Mouse (Mus musculus) testis, adult 2 months (tissue): ENCODE results near the gene Styk1.

Experiments used
- CTCF ChIP-seq: fragments of 200-500 bp; IDR thresholded peaks from 2 replicates; pipeline ENCODE4 v1.5.1; 2012; ENCODE audit warnings: low read depth, mild to moderate bottlenecking, inconsistent platforms, low read length, moderate library complexity; ENCODE audit not compliant: control insufficient read depth, insufficient read depth, insufficient replicate concordance
- POLR2A ChIP-seq: fragments of 200-500 bp; IDR thresholded peaks from 2 replicates; pipeline ENCODE4 v1.6.1; 2012; ENCODE audit warnings: low read depth, mild to moderate bottlenecking, inconsistent platforms, low read length, moderate library complexity; ENCODE audit not compliant: control insufficient read depth

DNA sequence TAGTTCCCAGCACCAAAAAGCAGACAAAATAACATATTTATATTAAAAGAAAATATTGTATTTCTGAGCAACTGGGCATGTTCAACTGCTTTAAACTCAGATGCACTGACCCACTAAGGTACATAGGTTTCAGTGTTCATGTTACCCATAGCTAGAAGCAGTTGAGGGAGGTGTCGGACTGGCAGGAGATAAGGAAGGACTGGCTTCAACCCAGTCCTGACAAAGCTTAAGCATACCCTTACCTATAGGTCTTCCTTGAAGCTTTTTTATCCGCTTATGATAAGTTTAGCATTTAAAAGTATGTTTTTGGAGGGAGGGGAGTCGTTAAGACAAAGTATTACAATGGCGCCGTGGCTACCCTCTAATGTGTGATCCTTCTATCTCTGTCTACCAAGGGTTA is 17.4 kb upstream of the Styk1 start:
- no peak for TF ChIP-seq CTCF
- no peak for TF ChIP-seq POLR2A
